Mouse (Mus musculus) cortical plate, adult 2 months (tissue): ENCODE results near the gene Iqck.

ENCODE experiments used
- CTCF ChIP-seq: fragments of 200-500 bp; IDR thresholded peaks from 2 replicates; pipeline ENCODE4 v1.5.1; 2011; ENCODE audit warnings: mild to moderate bottlenecking, control low read depth, low read length; ENCODE audit not compliant: insufficient read depth; ENCODE audit errors: extremely low read depth
- POLR2A ChIP-seq: fragments of 200-500 bp; IDR thresholded peaks from 2 replicates; pipeline ENCODE4 v1.6.1; 2011; ENCODE audit warnings: mild to moderate bottlenecking, low read length, control low read depth; ENCODE audit not compliant: insufficient read depth; ENCODE audit errors: extremely low read depth

DNA sequence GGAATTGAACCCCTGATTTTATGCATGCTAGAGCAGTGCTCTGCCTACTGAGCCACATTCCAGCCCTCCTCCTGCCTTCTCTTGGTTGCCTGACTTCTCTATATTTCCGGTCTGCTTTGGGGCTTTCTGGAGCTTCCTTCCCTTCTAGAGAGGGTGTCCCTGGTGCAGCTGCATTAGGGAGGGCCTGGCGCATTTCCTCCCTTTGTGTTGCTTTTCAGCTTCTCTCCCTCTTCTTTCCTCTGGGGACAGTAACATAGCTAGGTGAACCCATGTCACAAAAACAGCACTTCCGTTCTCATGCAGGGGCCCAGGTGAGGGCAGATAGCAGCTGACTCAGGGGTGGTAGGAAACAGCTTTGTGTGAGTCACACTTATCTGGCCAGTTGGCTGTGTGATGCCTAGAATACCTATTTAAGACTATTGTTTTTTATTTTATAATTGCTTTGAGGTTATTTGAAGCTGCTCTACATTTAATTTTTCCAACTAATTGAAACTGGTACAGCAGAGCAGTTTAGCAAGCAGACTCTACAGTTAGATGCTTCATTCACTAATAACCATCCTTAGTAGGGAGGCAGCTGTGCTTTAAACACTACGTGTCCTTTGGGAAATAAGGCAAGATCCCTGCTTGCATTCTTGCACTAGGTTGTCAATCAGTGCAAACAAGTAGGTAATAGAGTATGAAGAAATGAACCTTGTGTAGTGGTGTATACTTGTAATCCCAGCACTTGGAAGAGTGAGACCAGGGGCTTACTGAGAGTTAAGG is 67.1 kb downstream of the Iqck start:
- TF ChIP-seq CTCF (no peak), POLR2A (no peak)
